Mouse (Mus musculus) embryonic fibroblast, embryonic 13.5 days (primary cell): ENCODE data around the gene Mrpl48.

Experiments used
- CTCF ChIP-seq: IDR thresholded peaks from 2 replicates; pipeline ENCODE4 v1.5.1; 2011; ENCODE audit warnings: mild to moderate bottlenecking, control low read depth, low read length, moderate library complexity, borderline replicate concordance; ENCODE audit not compliant: insufficient read depth
- POLR2A ChIP-seq: IDR thresholded peaks from 2 replicates; pipeline ENCODE4 v1.6.1; 2011; ENCODE audit warnings: low read depth, mild to moderate bottlenecking, control low read depth, low read length, moderate library complexity

- no peak for TF ChIP-seq CTCF
- no peak for TF ChIP-seq POLR2A
Measured at GRCm38 (mm10) chr7:100501844-100502373, 106.2 kb downstream of the Mrpl48 start.
